Mouse (Mus musculus) cerebellum, adult 2 months (tissue): ENCODE measurements around the gene Agpat1. TPM values are rescaled to one million over a fixed set of nuclear protein-coding genes. Genes with fewer than 3 reads are reported as not detected.

ENCODE experiments used
- DNase-seq, 2 experiments: peaks; one replicate each; pipeline ENCODE4 v3.0.0; 2021
- H3K27ac ChIP-seq: fragments of 200-500 bp; 2 replicates; pipeline ENCODE4 v1.5.1; 2012; ENCODE audit warnings: low read length, control low read depth, inconsistent platforms; ENCODE audit not compliant: insufficient read depth
- H3K27me3 ChIP-seq: fragments of 200-500 bp; 2 replicates; pipeline ENCODE4 v1.6.1; 2012; ENCODE audit warnings: inconsistent platforms, mild to moderate bottlenecking, low read length, moderate library complexity; ENCODE audit not compliant: control insufficient read depth, insufficient read depth
- H3K4me1 ChIP-seq: fragments of 200-500 bp; 2 replicates; pipeline ENCODE4 v1.6.1; 2011; ENCODE audit warnings: low read length; ENCODE audit not compliant: control insufficient read depth, insufficient read depth
- H3K4me3 ChIP-seq: fragments of 200-500 bp; replicated peaks from 2 replicates; pipeline ENCODE3; 2011; ENCODE audit warnings: mild to moderate bottlenecking, low read depth, low read length, control low read depth; ENCODE audit not compliant: insufficient read depth
- CTCF ChIP-seq: fragments of 200-500 bp; IDR thresholded peaks from 2 replicates; pipeline ENCODE4 v1.5.1; 2011; ENCODE audit warnings: low read depth, mild to moderate bottlenecking, control low read depth, low read length, moderate library complexity, borderline replicate concordance; ENCODE audit not compliant: insufficient read depth
- POLR2A ChIP-seq: fragments of 200-500 bp; IDR thresholded peaks from 2 replicates; pipeline ENCODE4 v1.6.1; 2011; ENCODE audit warnings: low read length, control low read depth, borderline replicate concordance; ENCODE audit not compliant: insufficient read depth
- WGBS: fragments of 180-500 bp; shearing (Covaris S2); methylation state at CpG from one replicate; pipeline ENCODE4 v1.1.7; 2018; 5-methylcytosine and 5-hydroxymethylcytosine counted together
- polyA plus RNA-seq: library from polyadenylated mRNA; depleted of rRNA; stranded (reverse); fragments of >200 nt; gene quantifications from 2 replicates; pipeline ENCODE4 v1.2.3, GENCODE M21; 2012

The Agpat1 gene
- polyA plus RNA-seq, 1 experiment, result 172 TPM

- no peak overlapping the region for H3K4me3 ChIP-seq
- TF ChIP-seq CTCF (no peak), POLR2A (no peak)
- no peaks in the 10 kb centered on the region for H3K27me3 ChIP-seq
- H3K27ac ChIP-seq, result no peak overlapping the region
- H3K4me1 ChIP-seq, result peaks cover 15% of the 10 kb centered on the region
- no peak for DNase-seq
- 70% methylated on average over 10 of the region's 10 CpGs for WGBS
Measured at GRCm38 (mm10) chr17:34613830-34614229, 9.8 kb downstream of the Agpat1 start.

DNA sequence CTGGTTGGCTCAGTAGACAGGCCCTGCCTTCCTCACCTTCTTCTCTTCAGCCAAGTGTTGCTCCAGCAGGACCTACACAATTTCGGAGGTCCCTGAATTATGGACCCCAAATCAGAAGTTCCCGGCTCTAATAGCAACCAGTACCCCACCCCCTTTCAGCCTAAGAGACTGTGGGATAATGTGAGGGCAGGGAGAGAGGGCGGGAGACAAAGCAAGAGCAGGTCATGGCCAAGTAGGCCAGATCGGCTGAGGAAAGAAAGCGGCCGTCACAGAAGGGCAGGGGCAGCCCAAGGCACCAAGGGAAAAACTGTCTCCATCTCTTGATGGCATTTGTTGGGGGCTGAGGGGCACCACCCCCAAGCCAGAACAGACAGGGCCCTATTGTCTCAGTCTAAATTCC lies 11.8 kb downstream of the Agpat1 start, which contains the start of gene Egfl8:
TSS of gene Egfl8 (minus strand) at position 101 of the 400 bp plus-strand sequence.
- DNase-seq, result no peak
- Histone ChIP-seq H3K27ac (no peak within 1 kb of the TSS), H3K4me1 (peaks cover 8% of the 10 kb centered on the region), H3K27me3 (no peaks in the 10 kb centered on the region), H3K4me3 (no peak within 1 kb of the TSS)
- no peak for TF ChIP-seq CTCF
- WGBS, result 57% methylated on average over 6 of the region's 6 CpGs

GRCm38 (mm10) chr17:34618999-34619398 lies 14.9 kb downstream of the Agpat1 start:
- WGBS, result 17% methylated on average over 6 of the region's 6 CpGs
- no peak overlapping the region for H3K27ac ChIP-seq

GRCm38 (mm10) chr17:34621006-34621405 lies 16.9 kb downstream of the Agpat1 start:
- TF ChIP-seq CTCF, result no peak
- no peak for TF ChIP-seq POLR2A
- peaks cover 4% of the 10 kb centered on the region for H3K4me1 ChIP-seq
- H3K27ac ChIP-seq, result no peak overlapping the region
- no peak overlapping the region for H3K4me3 ChIP-seq
- no peak for DNase-seq
- H3K27me3 ChIP-seq, result no peaks in the 10 kb centered on the region
- 92% methylated on average over 8 of the region's 8 CpGs for WGBS

More at GRCm38 (mm10) chr17:34618999-34619398, 14.9 kb downstream of the Agpat1 start:
- TF ChIP-seq POLR2A (no peak), CTCF (peak; percentile 79)
- no peaks in the 10 kb centered on the region for H3K4me1 ChIP-seq
- peak; percentile 67 to 76 for DNase-seq
- no peaks in the 10 kb centered on the region for H3K27me3 ChIP-seq
- H3K4me3 ChIP-seq, result no peak overlapping the region

DNA sequence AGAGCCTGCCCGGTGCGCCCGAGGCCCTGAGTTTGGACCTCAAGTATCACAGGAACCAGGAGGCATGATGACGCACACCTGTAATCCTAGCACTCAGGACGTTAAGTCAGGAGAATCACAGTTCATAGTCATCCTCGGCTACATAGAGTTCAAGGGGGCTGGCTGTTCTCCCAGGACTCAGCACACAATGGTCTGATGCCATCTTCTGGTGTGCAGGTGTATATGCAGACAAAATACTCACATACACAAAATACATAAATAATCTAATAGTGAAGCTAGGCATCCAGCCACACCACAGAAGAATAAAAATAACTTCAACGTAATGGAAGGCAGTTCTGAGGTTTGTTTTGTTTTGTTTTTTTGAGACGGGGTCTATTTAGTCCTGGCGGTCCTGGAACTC lies 19.1 kb downstream of the Agpat1 start:
- 76% methylated on average over 9 of the region's 9 CpGs for WGBS
- Histone ChIP-seq H3K4me3 (no peak overlapping the region), H3K4me1 (peaks cover 10% of the 10 kb centered on the region), H3K27ac (no peak overlapping the region), H3K27me3 (no peaks in the 10 kb centered on the region)
- no peak for TF ChIP-seq POLR2A
- TF ChIP-seq CTCF, result 0 out of 2 replicates have a peak, but pooled peaks have one; percentile 13
- no peak for DNase-seq

DNA sequence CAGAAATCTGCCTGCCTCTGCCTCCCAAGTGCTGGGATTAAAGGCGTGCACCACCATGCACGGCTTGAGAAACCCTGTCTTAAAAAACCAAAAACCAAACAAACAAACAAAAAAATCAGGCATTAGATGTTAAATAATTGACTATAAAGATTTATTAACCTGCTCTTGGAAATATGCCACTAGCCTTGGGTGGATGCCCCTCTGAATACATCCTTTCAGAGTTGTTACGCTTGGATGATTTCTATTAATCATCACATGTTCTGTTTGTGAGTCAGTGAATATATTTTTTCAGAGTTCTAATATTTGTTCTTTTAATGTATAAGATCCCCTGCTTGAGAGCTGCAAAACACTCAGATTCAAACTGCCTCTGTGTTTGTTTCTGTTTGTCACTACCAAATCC lies 20.9 kb downstream of the Agpat1 start:
- TF ChIP-seq POLR2A, result no peak
- DNase-seq, result no peak
- H3K27me3 ChIP-seq, result no peaks in the 10 kb centered on the region
- H3K4me3 ChIP-seq, result no peak overlapping the region
- H3K4me1 ChIP-seq, result peaks cover 10% of the 10 kb centered on the region
- H3K27ac ChIP-seq, result no peak overlapping the region
- WGBS, result 96% methylated on average over 3 of the region's 3 CpGs

DNA sequence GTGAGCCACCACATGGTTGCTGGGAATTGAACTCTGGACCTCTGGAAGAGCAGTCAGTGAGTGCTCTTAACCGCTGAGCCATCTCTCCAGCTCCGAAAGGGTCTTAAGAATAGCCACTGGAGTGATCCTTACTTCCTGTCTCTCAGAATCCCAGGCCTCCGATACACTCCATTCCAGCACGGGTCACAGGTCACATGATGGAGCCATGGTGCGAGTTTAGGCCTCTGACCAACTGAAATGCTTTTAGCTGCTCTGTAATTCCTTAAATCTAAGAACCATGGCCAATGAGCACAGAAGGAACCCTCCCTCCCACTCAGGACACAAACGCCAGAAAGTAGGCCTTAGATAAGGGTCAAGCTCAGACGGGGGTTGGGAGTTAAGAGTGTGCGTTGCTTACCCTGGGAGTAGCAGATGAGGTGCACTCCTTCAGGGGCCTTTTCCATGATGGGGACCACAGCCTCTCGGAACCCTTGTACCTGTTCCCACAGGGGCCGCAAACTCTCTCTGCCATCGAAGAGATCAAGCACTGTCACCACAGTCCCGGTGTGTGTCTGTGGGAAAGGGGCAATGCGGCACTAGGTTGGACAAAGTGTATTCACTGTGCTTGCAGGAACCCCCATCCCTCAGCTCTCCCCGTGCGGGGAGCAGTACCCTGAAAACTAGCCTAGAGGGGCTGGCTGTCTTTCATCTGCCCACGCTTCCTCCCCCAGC lies 22.2 kb downstream of the Agpat1 start:
- Histone ChIP-seq H3K27ac (peak overlapping the region; percentile 73), H3K27me3 (no peaks in the 10 kb centered on the region), H3K4me3 (peak overlapping the region; percentile 79), H3K4me1 (peaks cover 10% of the 10 kb centered on the region)
- 47% methylated on average over 16 of the region's 16 CpGs for WGBS
- no peak for DNase-seq
- TF ChIP-seq CTCF, result no peak
- no peak for TF ChIP-seq POLR2A

GRCm38 (mm10) chr17:34626773-34627092 lies 22.7 kb downstream of the Agpat1 start:
- no peak for DNase-seq
- H3K27ac ChIP-seq, result peak overlapping the region; percentile 73
- under 1% methylated on average over 18 of the region's 18 CpGs for WGBS
- TF ChIP-seq CTCF, result peak; percentile 10; the same call in 1 of the 2 replicates
- TF ChIP-seq POLR2A, result no peak
- peaks cover 10% of the 10 kb centered on the region for H3K4me1 ChIP-seq
- H3K4me3 ChIP-seq, result peak overlapping the region; percentile 79
- H3K27me3 ChIP-seq, result no peaks in the 10 kb centered on the region
